Mouse (Mus musculus) frontal cortex, postnatal 14 days (tissue): ENCODE data around the gene Supt7l.

Source experiments
- DNase-seq, 2 experiments: peaks; one replicate each; pipeline ENCODE4 v3.0.0; 2022; ENCODE audit warnings: low spot score in 2 of 2

Supt7l gene

DNA sequence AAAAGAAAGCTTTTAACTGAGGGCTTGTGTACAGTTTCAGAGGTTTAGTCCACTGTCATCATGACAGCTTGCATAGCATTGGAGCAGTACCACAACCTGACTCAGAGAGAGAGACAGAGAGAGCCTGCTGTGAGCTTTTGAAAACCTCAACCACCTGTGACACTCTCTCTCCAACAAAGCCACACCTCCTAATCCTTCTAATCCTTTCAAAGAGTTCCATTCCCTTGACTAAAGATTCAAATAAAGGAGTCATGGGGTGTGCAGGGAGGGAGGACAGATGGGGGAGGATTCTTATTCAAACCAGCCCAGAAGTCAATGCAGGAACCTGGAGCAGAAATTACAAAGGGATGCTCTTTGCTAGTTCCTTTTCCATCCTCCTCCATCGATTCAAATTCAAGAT lies 35.6 kb downstream of the Supt7l start:
- no peak for DNase-seq

- no peak for DNase-seq
Observed at GRCm38 (mm10) chr5:31489116-31489769, 38.4 kb downstream of the Supt7l start.

DNA sequence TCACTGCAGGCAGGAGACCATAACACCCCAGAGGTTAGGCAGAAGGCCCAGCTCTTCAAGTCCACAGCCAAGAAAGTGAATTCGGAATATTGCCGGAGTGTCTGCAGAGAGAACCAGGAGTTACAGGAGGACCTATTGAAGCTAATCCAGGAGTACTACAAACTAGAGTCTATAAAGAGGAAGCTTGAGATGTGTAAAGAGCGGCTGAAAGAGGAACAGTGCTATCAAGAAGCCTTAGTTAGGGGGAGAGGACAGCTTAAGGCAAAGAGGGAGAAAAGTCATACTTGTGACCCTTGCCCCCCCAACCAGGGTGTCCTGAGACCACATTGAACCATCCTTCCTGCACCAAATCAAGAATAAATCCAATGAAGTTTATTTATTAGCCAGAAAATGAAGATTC lies 39.7 kb downstream of the Supt7l start:
- no peak for DNase-seq

DNA sequence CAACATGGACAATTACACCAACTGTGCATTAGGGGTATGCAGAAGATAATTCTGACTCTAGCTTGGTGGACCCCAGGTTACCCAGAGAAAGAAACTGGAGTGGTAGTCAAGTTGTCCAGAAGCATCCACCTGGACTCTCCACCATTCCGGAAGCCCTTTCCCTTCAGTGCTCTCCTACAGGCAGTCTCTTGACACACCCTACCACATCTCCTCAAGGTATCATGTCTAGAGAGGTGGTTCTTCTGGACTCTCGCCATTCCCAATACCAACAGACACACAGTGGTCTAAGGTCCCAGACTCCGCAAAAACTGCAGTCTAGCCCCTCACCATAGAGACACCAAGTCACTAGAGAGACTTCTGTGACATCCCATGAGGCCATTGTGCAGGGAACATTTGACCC lies 42.2 kb downstream of the Supt7l start, which contains the start of gene 4930548H24Rik:
4930548H24Rik (plus strand) TSS at position 301 of the 400 bp plus-strand sequence.
- no peak for DNase-seq

GRCm38 (mm10) chr5:31480536-31480935 lies 47.1 kb downstream of the Supt7l start:
- no peak for DNase-seq

- DNase-seq, result peak in 1 of 2 experiments; percentile 49
Observed at GRCm38 (mm10) chr5:31470334-31470733, 57.3 kb downstream of the Supt7l start.

DNA sequence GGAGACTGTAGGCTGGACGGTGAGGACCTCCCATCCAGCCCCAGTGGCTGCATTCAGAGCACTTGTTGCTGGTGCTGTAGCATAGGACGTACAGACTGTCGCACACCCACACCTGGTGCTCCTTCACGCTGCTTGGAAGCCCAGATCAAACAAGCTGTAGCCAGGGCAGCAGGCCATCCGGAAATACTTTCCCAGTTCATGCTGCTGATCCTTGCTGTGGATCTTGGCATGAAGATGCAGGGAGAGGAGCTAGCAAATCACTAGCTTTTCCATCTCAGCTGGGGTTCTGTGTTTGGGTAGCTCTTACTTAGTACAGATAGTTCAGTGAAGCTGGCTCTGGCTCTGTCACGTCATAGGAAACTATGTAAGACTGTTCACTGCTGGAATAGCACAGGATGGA lies 57.9 kb downstream of the Supt7l start:
- no peak for DNase-seq

- no peak for DNase-seq
Observed at GRCm38 (mm10) chr5:31467798-31468197, 59.8 kb downstream of the Supt7l start.
